Mouse (Mus musculus) neutrophil, adult 5-6 weeks (primary cell): Measurements from ENCODE around the gene Camk2g. TPM values are rescaled to one million over a fixed set of nuclear protein-coding genes. Genes with fewer than 3 reads are reported as not detected.

ENCODE experiments used
- ATAC-seq: fragments of 151-379, 151-347 bp; 2 replicates; pipeline ENCODE4 v1.8.0; 2017; ENCODE audit warnings: mild to moderate bottlenecking, moderate TSS enrichment; ENCODE audit not compliant: insufficient number of reproducible peaks, poor library complexity, low FRiP score, severe bottlenecking; ENCODE audit errors: extremely low read depth
- total RNA-seq: library from RNA; stranded (forward); fragments of 200-1000 nt; gene quantifications from 2 replicates; pipeline ENCODE4 v1.2.3, GENCODE M21; 2017

Gene Camk2g
- total RNA-seq, 1 experiment from 2014 or later = 53.7 TPM

DNA sequence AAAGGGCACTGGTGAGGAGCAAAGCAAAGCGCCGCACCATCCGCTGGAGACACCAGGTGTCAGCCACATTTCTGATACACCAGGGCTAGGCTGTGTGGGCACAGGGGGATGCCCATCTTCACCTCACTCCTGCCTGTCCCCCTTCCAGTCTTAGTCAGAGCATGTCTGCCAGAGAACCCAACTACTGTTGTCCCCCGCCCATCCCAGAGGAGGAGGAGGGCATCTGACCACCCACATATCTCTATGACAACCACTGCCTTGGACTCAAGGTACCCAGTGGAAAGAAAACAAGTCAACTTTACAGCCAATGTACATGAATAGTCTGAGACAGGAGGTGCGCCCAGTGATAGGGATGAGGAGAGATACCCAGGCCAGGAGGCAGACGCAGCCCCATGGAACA, 2.9 kb downstream of the Camk2g start:
- no peak for ATAC-seq

DNA sequence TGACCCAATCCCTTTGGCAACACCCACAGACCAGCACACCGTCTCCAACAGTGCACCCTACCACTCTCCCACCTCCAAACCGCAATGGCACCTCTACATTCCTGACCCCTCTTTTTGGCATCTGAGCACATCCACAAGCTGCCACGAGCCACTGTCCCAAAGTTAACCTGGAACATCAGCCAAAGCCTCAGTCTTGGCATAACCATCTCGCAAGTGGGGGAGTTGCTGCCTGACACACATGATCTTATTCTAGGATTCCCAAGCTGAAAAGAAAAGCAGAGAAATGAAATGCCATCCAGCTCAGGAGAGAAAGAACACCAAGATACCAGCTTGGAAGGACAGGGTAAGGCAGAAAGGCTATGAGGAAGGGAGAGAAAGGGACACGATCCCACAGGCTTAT, 3.4 kb downstream of the Camk2g start:
- ATAC-seq = no peak

DNA sequence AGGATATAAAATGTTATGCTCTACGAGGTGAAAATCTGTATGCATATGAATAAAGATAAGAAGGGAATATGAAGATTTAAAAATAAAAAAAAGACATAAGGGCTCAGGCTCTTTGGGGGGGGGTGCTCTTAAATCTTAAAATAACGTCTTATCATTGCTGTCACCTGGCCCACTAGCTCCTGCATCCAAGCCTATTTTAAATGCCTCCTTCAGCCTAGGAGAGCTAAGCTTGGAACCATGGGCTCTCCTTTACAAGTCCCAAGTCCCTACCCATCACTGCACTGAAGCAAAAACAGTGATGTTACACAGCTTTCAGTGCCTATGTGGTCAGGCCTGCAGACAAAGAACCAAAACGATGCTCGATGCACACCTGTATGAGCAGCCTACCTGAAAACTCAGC, 4.3 kb downstream of the Camk2g start:
- no peak for ATAC-seq

DNA sequence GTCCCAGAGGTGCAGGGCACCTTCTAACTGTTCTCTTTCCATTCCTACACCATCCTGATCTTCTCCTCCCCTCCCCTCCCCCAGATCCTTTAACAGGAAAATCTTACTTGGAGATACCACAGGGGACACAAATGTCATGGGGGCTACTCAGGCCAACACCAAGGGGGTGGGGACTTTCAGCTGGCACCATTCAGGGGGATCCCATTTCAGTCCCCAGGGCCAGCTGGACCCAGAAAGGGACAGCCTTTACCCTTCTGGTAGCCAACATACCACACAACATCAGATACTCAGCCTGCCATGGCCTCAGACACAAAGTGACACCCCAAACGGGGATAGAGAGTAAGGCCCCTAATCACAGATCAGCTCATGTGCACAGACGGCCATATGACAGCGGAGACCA, 5.7 kb downstream of the Camk2g start:
- ATAC-seq = no peak

DNA sequence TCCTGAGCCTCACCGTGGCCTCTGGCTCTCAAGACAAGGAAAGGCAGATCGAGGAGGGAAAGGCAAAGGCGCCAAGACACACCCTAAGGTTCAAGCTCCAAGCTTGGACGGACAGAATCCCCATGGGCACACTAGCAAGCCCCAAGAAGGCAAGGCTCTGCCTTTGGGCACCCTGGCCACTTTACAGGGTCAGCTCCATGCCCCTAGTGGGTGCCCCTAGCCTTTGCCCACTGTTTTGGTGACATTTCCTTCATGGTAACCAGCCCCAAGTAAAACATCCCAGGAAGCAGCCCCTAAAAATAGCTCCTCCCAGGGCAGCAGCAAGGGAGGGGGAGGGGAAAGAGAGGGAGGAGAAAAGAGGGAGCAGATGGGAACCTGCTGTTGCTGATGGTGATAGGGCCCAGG, 7.3 kb downstream of the Camk2g start:
- no peak for ATAC-seq

DNA sequence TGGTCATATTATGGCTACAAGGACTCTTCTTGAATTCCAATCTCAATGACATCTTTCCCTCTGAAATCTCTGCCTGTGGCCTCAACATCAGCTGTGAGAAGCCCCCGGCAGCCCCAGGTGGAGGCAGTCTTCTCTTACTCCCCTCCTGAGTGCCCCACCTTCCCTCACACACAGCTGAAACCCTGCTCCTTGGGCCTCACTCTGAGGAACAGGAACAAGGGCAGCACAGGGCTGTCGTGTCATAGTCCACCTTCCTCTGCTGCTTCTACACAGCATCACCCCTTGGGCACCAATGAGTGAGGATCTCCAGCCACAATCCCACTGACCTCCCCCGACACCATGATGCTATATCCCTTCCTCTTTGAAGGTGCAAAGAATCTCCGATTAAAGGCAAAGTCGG, 7.9 kb downstream of the Camk2g start:
- peak; percentile 28; the same call in 1 of the 2 replicates for ATAC-seq

DNA sequence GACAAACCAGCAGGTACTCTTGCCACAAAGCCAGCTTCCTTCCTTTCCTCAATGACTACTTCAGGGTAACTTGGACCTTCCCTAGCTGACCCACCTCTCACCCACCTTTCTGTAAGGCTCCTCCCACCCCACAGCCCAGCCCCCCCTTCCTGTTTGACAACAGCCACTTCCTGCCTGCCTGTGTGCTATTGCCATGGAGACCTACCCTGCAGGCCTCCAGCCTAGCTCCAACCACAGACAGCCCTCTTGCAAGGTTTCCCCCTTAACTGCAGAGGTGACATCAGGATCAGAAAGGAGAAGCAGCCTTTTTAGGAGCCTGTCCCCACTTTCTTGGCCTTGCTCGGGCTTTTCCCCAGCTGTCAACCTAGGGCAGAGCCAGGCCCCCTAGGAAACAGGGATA, 8.7 kb downstream of the Camk2g start:
- peak; percentile 91 for ATAC-seq

DNA sequence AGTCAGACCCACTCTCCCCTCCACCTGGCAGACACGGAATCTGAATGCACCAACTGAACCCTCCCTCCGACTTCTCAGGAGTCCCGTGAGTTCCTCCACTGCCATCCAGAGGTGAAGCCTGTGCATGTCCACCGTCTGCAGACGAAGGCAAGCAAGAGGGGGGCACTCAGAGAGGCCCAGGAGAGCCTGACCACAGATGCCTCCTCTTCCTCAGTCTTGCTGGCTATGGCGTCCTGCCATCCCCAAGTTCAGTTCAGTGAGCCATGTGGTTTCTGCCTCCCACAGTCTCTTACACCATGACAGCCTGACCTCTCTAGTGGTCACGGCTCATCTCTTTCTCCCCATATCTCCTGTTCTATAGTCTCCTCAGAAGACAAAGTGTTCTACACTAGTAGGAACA, 9.2 kb downstream of the Camk2g start:
- no peak for ATAC-seq

DNA sequence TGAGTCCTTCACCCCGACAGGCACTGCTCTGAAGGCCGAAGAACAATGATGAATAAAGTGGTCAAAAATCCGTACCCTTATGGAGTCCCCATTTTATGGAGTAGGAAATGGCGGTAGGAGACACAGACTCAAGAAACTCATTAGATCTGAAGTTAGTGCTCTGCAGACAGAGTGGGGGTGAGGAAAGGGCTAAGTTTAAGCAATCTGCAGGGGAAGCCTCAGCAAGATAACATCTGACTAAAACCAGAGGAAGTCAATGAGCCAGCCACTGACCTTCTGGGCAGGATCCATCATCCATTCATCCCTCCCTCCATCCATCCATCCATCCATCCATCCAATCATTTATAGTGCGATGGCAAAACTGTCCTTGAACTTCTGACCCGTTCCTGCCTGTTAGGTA, 10.4 kb downstream of the Camk2g start:
- ATAC-seq = no peak

DNA sequence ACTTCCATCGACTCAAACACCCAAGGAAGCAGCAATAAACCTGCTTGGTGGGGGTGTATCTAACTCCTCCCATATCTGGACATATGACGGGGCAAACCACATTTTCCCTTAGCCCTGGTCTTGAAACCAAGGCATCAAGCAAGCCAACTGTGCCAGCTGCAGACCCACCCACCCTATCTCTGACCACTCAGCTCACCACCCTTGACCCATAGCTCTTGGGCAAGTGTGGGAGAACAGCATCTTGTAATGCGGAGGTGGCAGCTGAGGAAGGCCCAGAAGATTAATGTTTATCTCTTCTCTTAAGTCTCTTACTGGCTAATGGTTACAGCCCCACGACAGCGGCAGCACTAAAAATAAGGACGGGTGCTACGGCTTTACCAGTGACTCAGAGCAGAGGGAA, 11.0 kb downstream of the Camk2g start:
- no peak for ATAC-seq

DNA sequence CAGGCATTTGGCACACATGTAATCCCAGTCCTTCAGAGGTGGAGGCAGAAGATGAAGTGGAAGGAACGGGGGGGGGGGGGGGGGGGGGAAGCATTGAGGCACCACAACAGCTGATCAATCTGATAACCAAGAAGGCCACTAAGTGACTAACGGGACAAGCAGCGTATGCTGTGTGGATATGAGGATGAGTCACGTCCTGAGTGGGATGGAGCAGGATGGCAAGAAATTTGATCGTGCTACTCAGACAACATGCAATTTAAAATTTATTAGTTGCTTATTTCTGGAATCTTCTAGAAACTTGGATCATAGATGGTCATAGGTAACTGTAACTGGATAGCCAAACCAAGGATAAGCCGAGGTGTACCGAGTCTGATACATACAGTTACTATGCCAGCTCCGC, 13.7 kb downstream of the Camk2g start:
- ATAC-seq = no peak

DNA sequence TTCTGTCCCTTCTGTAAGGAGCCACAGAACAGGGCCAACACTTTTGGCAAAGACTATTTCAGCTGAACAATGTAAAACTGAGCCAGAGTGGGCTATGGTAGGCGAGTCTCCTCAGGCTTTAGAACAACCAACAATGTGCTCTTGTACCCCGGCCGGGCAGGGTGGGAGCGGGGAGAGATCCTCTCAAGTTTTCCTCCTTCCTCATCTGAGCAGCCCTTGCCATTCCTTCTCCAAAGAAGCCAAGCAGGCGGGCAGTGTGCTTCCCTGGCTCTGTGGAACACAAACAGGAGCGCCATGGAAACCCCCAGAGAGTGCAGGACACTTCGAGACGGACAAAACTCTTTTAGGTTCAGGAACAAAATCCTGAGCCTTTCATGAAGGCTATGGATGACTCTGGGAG, 15.4 kb downstream of the Camk2g start:
- no peak for ATAC-seq

DNA sequence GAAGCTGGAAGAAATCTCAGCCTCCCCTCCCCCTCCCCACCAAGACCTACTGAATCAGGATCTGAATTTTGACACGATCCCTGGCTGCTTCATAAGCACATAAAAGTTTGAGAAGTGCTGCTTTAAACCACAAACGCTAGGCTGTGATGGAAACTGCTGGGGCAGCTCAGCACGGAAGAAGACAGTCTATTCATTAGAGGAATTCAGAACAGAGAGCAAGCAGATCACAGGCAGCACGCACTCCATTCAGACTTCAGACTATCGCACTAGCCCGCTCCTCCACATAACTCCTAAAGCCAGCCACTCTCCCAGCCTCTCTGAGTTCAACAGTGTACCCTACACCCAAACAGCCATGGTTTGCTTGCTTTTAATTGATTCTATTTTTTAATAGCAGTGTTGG, 18.2 kb downstream of the Camk2g start:
- no peak for ATAC-seq

DNA sequence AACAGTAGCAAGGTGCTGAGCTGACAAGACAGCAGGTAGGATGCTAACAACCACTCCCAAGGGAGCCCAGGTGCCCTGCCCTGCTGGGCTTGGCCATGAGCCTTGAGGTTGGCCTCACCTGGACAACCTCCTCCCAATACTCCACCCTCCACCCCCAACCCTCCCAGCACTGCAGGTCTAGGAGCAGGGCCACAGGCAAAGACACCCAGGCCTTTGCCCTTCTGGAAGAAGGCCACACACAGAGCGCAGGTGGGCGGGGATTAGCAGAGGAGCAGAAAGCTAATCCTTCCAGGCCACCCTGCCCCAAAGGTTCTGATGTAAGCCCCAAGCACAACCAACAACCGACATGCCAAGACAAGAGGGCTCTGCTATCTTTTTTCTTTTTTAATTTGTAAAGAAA, 20.5 kb downstream of the Camk2g start:
- no peak for ATAC-seq

DNA sequence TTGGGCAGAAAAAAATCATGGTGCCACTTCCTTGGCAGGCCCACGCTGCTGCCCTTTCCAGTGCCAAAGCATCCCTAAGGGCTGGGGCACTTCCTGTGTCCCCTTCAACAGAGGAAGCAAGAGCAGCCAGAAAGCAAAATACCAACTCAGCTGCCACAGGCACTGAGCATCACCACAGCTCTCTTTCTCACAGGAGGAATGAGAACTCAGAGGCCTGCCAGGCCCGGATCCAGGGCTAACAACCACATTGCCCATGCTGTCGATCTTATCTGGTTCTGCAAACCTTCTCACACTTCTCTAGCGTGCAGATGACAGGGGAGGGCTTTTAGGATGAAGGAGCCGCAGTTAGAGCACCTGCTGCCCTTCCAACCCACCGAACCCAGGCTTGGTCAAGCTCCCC, 21.1 kb downstream of the Camk2g start:
- no peak for ATAC-seq

DNA sequence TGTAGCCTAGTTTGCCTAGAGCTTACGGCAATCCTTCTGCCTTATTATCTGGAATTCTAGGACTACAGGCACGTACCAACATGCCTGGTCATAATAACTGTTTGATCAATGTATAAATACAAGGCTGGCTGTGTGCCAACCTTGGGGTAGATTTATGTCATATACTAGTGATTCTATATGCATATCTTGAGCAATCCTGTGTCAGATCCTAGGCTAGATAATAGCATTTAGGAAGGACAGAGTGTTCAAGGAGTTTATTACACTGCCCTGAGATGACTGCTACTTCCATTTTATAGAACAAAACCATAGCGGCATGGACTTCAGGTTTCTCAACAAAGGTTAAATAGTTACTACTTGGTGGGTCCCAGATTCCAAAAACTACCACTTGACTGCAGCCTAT, 21.9 kb downstream of the Camk2g start:
- no peak for ATAC-seq

DNA sequence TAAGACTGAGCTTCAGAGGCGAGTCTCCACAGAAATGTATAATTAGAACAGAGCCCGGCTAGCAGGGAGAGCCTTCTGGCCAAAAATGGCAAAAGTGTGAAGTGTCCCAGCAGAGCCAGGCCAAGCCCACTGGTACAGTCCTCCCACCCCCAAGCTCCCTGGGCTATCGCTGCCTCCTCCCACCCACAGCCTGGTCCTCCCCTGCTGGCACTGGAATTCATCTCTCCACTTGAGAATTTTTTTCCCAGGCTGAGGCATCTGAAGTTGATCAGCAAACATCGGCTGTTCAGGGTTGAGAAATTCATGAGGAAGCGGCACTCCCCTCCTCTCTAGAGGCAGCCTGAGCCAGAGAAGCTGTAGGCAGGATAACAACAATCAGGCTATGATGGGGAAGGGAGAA, 25.3 kb downstream of the Camk2g start:
- no peak for ATAC-seq

DNA sequence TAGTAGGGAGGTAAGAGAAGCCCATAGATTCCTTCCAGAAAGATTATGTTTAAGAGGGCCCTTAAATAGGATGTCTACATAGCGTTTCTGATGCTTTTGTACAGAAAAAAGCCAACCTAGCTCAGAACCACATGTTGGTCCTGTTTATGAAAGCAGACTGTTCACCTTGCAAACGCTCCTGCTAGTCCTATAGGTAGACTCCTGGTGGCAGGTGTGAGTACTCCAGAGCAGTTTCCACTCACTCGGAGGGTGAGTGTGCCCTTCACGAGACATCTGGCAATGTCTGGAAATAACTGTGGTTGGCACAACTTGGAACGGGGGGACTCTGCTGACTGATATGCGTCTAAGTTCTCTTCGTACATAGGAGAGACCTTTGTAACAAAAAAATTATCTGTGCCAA, 26.0 kb downstream of the Camk2g start:
- no peak for ATAC-seq

DNA sequence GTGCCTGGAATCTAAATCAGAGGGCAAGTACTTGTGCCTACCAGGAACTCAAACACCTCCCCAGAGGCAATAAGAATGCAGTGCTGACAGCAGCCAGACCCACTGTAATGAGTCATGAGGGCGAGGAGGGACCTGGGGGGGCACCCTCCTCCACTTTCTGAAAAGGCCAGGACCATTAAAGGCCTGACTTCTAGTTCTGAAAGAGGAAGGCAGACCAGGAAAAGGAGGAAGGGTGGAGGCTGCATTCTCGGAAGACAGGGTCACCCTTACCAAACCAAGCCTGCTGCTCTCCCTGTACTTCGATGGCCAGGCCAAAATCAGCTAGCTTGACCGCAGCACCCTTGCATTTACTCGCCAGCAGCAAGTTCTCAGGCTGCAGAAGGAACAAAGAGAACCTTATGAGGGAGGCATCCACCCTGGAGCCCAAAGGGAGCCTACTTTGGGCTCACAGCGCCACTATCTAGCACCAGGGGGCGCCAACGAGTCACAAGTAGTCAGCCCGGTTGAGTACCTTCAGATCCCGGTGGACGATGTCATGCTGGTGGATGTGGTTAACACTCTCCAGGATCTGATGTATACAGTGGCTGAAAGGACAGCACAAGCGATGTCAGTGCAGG, 28.1 kb downstream of the Camk2g start:
- ATAC-seq = peak; percentile 79

DNA sequence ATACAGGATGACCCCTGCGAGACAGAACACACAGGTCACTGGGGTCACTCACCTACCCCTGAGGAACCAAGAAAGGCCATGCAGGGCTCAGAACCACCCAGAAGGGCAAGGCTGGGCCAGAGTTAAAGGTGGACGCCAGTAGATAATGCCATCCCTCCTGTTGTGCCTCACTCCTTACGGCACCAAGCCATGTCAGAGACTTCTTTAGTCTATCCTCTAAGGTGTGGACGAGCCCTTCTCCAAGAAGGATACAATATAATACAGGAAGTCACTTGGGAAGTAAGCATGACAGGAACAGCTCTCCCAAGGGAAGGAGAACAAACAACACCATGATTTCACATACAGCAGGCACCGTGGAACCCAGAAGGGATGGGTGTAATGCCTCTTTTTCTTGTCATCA, 28.9 kb downstream of the Camk2g start:
- ATAC-seq = no peak

DNA sequence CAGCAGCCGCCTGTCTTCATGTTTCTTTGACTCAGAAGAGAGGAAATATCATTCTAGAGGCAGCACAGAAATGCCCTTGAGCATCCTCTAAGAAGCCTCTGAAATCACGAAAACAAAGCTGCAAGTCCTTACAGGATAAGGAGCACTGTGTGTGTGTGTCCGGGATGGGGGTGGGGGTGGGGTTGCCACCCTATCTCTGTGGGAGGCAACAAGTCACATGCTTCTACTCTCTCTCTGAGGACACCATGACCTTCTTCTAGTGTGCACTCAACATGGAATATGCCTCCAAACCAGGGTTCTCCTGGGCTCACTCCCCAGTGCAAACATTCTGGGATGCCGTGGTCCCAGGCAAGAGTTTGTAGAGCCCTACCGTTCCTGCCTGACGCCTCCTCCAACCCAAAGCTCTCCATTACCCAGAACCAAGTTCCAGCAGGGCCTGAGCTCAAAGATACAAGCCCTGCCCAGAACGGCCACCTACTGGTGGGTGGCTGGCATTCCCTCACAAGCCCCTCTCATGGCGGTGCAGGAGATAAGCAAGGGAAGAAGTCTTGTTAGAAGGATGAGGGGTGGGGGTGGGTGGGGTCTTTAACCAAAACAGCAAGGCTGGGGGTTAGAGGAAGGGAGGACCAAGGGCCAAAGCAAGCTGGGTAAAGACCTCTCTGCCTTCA, 35.0 kb downstream of the Camk2g start:
- ATAC-seq = no peak
